Mouse (Mus musculus) testis, postnatal 10 days (tissue): ENCODE measurements at regions not wholly inside any gene's neighbourhood (a gene's known extent, or its start where the extent isn't known, plus 50 kb on each side); places are given as distances from the start of the nearest gene placed in this dataset.

Experiments
- DNase-seq: peaks from one replicate; pipeline ENCODE4 v3.0.0; 2021; ENCODE audit warnings: low spot score

- DNase-seq = peak; percentile 13
Measured at GRCm38 (mm10) chr6:51212216-51212615, 220.3 kb upstream of the Nfe2l3 start.

DNA sequence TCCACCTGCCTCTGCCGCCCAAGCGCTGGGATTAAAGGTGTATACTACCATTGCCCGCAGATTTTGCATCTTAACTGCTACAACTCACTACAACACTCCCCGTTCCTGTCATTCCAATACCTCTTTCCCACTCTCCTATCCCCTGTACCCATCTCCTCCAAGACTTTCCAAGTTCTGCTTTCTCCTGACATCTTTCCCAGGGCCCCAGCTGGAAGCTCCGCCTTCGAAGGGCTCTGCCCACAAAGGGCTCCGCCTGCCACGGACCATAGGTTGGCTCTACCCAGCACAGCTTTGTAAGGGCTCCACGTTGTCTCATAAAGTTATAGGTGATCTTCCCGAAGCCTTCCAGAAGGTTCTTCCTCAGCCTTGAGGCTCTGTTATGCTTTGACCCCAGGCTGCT, 217.1 kb upstream of the Nfe2l3 start:
- DNase-seq = peak; percentile 45

GRCm38 (mm10) chr6:51216472-51216871, 216.0 kb upstream of the Nfe2l3 start:
- DNase-seq = peak; percentile 82

DNA sequence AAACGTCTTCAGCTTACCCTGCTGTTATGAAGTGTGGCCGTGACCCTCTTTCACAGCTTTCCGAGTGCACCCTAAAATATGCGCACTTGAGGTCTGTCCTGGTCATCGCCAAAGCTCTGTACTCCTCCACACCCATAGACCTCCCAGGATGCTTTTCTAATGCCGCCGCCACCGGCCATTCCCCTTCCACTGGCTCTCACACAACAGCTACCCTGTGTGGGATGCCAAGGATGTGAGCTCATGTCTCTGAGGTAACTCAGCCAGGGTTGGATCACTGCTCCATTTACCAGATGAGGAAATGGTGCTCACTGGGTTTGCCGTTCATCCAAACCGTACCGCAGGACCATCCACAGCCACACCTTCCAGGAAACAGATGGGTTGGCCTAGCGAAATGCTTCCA, 212.8 kb upstream of the Nfe2l3 start:
- peak; percentile 29 for DNase-seq

DNA sequence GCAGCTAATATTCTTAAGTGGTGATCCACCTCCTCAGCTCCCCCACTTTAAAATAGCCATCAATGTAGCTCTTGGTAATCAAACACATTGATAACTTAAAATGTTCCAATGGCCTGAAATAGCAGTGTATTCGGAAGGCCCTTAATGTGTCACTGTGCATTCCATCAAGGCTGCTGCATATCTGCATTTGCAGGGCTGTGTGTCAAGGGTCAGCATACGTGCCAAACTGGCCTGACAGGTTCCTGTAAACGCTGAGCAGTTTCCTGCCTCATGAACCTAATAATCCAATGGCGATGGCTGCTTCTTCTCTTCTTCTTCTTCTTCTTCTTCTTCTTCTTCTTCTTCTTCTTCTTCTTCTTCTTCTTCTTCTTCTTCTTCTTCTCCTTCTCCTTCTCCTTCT, 211.7 kb upstream of the Nfe2l3 start:
- peak; percentile 8 for DNase-seq

DNA sequence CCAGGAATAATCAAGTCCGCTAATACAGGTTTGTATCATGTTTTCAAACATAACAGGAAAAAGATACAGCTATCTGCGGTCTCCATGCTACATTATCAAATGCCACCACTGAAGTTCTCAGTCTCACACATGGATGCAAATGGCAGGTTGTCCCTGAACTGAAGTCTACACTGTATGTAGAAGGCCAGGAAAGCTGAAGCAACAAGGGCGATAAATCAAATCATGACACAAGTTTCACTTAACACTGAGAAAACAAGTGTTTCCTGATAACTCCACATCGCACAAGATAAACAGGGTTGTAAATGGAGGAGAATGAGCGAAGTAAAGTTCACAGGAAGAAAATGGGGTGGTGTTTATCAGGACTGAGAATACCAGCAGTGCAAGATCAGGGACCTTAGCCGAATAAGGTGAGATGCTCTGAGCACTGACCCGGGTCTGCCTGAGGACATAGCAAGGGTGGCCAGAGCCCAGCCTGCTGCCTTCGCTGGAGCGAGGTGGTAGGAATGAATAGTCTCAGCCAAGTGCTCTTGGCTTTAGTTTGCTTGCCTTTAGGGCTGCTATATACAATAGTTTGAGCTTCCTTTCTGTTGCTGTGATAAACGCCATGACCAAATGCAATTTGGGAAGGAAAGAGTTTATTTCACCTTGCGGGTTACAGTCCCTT, 196.3 kb upstream of the Nfe2l3 start:
- DNase-seq = peak; percentile 25

- peak; percentile 16 for DNase-seq
Measured at GRCm38 (mm10) chr6:51240039-51240438, 192.4 kb upstream of the Nfe2l3 start.

DNA sequence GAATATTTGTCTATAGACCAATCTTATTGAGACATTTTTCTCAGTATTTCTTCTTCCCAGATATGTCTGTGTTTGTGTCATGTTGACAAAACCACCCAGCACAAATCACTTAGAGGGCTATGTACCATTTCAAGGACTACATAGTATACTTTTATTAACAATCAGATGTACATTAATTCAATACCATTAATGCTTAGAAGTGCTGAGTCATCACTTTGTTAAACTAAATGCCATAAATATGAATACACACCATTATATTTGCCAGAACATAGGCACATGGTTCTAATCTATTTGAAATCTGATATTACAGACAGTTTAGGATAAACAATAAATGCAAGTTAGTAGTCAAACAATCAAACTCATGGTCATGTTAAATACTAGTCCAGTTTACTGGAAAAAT, 182.2 kb upstream of the Nfe2l3 start:
- DNase-seq = no peak

- no peak for DNase-seq
Measured at GRCm38 (mm10) chr6:51251432-51251831, 181.0 kb upstream of the Nfe2l3 start.

DNA sequence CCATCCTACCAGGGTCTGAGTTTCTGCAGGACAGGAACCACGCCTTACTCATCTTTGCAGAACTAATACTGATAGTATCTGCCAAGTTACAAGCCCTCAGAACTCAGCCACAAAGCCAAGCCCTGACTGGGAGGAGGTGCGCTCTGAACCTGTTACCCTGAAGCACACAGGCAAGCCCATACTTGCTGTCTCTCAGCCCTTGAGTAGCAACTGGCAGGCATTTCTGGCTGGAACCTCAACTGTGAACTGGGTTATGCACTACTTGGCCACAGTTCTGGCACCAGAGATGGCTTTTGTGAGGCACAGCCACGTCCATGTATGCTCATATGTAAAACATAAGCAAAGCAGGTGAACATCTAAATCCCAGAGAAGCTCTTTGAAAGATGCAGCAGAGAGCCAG, 179.7 kb upstream of the Nfe2l3 start:
- DNase-seq = peak; percentile 29

DNA sequence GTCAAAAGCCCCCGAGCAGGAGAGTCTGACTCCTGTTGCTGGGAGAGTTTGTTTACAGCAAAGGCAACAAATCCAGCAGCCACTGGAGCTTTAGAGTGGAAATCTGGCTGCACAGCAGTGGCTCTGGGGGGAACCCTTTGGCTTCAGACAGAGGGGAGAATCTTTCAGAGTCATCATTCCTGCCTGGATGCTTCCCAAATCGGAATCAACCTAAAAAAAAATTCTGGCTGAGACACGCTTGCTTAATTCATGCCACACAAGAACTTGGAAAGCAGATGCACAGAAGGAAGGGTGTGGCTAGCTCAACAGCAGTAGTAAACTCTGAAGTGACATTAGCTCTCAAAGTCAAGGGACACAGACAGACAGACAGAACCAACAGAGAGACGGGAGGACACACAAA, 175.8 kb upstream of the Nfe2l3 start:
- no peak for DNase-seq

GRCm38 (mm10) chr6:51257524-51257923, 174.9 kb upstream of the Nfe2l3 start:
- no peak for DNase-seq

DNA sequence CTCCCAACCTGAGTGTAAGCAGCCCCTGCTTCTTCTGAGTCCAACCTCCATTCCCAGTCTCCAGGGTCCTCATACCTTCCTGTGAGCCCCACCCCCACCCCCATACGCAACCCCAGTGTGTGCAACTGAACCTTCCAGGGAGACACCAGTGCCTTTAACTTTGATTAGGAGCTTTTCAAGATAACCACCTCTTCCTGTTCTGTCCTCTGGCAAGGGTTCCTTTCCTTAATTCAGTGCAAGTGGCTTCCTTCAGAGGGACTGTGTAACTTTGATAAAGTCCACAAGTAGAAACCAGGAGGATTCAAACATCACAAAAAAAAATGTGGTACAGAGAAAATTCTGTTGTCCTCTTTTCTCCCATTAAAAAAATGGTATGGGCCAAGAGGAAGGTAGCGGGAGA, 174.2 kb upstream of the Nfe2l3 start:
- no peak for DNase-seq

GRCm38 (mm10) chr6:51263595-51263994, 168.9 kb upstream of the Nfe2l3 start:
- no peak for DNase-seq

GRCm38 (mm10) chr6:51265329-51265728, 167.1 kb upstream of the Nfe2l3 start:
- DNase-seq = no peak

DNA sequence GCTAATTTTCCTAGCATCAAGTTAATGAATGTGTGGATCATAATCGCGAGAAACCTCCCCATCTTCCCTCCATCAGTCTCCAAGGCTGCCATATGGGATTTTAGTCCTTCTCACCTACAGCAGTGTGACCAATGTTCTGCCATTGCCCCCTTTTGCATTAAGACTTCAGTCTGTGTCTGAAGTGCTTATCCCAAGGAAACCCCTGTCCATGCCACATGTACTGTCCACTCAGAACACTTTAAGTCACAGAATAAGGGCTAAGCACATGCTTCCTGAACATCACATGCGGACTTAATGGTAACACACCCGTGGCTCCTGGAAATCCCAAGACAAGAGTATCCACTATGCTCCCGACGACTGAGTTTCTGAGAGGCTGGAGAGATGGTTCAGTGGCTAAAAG, 165.7 kb upstream of the Nfe2l3 start:
- no peak for DNase-seq

DNA sequence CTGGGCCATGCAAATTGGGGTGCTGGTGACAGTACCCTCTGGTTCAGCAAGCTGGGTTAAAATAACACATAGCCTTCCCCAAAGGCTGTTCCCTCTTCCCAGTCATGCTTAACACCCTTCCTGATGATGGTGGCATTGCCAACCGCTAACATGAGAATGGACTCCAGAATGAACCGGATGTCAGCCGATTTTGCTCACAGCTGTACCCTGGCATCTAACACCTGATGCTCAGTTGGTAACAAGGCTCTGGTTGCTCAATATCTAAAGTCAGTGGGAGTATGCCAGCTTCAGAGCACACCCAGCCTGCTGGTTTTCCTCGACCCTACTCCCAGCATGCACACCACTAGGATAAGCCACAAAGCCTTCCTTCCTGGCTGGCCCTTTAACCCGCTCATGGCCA, 164.6 kb upstream of the Nfe2l3 start:
- DNase-seq = no peak

DNA sequence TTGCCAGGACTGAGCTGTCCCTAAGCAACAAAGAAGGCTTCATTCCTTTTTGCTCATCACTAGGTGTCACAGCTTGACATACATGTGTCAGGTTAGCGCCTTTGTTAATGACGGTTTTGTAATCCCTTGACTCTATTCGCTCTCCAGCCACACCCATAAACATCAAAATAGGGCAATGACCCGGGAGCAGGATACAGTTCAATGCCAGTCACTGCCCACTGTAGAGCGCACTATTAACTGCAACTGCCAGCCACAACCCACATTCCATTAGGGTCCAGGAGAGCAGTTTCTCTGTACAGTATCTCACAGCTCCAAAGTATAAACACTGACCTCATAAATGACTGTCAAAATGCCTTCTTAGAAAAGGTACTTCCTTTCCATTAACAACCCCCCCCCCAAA, 163.5 kb upstream of the Nfe2l3 start:
- DNase-seq = no peak

DNA sequence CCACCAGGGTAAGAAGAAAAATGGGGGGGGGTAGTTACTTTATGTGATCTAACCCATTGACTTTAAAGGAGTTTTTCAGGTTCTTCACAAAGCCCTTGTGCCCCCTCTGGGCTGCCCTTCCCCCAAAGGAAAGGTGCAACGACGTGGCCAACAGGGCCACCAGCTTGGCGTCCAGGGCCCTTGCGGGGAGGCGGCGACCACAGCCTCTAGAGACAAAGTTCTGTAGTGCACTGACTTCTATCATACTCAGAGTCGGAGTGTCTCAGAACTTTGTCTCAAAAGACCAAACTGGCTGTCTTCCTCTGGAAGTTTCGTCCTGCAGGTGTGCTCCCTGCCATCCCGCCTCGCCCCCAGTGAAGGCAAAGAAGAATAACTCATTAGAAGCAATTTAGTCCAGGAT, 162.9 kb upstream of the Nfe2l3 start:
- no peak for DNase-seq

DNA sequence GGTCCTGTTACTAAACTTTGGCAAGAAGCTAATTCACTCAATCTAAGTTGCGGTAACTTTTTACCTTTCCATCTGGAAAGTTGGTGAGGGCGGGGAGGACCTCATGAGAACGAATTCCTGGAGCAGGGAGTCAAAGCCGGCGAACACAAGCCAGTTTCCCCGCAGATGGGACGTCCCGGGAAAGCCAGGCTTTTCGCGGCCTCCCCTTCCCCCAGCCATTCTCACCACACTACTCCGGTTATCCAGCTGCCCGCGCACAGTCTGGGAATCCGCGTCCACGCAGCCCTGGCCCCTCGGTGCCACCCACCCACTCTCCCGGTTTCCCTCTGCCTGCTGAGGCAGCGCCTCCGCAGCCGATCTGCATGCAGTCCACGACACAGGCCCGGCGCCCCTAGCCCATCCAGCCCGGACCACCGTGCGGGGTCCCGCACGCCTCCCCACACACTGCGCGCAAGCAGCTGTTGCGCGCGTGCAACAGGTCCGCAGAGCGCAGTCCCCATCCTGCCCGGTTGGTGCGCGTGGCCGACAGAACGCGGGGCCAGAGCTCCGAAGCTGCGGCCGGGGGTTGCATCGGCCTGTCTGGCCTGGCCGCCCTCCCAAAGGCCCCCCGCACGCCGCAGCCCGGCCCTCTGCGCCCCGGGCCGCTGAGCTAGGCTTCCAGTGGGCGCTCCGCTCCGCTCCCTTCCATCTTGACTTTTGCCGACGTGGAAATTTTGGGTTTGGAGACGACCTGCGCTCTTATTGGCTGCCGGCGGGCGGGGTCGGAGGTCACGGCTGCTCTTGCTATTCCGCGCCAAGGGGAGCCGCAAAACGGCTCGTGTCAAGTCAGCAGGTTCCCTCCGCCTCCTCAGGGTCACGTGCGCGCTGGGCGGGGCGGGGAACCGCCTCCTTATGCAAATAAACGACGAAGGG, 162.0 kb upstream of the Nfe2l3 start:
- peak; percentile 98 for DNase-seq

- no peak for DNase-seq
Measured at GRCm38 (mm10) chr6:51271128-51271480, 161.4 kb upstream of the Nfe2l3 start.

DNA sequence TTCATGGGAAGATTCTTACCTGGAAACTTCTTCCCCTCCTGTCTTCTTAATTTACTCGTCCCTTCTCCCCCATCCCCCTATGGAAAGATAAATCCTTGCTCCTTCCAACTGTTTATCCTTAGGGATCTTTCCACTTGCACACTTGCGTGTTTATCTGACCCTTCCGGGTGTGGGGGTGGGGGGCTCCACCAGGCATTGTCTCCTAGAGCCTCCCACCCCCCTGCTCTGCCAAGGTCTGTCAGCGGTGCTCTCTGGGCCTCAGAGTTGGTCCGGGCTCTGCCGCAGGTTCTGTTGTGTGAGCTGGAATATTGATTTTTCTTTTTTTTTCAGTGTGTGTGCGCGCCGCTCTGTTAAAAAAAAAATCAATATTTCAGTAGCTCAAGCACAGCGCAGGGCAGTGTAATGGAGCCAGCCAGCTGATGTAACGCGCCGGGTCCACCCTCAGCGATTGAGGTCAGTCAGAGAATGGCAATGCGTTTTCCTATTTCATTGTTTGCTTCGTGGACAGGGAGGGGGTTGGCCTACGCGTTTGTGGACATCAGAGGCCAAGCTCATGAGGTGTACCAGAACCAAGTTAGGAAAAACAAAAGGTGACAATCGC, 160.2 kb upstream of the Nfe2l3 start:
- no peak for DNase-seq

- DNase-seq = no peak
Measured at GRCm38 (mm10) chr6:51279491-51279890, 153.0 kb upstream of the Nfe2l3 start.
